Mouse (Mus musculus): ENCODE results near the gene Calm5. TPM values are rescaled to one million over a fixed set of nuclear protein-coding genes. Genes with fewer than 3 reads are reported as not detected.
A peak's percentile ranks its signal among the peaks of the same experiment; 100 is the strongest.
"Not testable (repeated sequence)": the region's sequence is repeated elsewhere in the genome, so short reads cannot be mapped to it uniquely, and the experiment has no call there.

The Calm5 gene
- polyA plus RNA-seq, 1 experiment = not detected

DNA sequence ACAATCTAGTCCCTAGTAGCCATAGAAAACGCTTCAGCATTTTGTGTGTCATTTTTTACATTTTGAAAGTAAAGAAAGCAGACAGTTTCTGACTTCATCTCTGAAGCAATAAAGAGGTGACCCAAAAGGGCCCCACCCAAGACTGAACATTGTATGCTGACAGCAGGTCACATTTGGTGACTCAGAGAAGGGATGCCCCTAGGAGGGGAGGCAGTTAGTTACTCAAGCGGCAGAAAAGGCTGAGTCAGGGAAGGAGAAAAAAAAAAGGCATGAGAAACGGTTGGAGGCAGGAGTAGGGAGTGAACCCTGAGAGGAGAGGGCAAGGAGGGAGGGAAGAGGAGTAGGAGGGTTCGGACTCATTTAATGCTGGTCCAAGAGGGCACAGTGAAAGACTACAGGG lies 31.9 kb upstream of the Calm5 start:
- no peak for TF ChIP-seq CTCF (conservative IDR thresholded peaks at IDR 0.05; ENCODE audit: insufficient read depth, insufficient read length, low read depth, low read length)
- no peak for TF ChIP-seq POLR2A (IDR thresholded peaks at IDR 0.05; ENCODE audit: low read depth, low read length)
- H3K4me3 ChIP-seq (ENCODE audit: insufficient read depth, low read depth, low read length) = no peak overlapping the region
- DNase-seq = no peak
- no peaks in the 10 kb centered on the region for H3K4me1 ChIP-seq (ENCODE audit: control insufficient read depth, insufficient read depth, low read length)
- no peak overlapping the region for H3K27ac ChIP-seq (ENCODE audit: insufficient read depth, low read depth, low read length)
- no peaks in the 10 kb centered on the region for H3K27me3 ChIP-seq (replicated peaks; ENCODE audit: control insufficient read depth, insufficient read depth, low read length)
- WGBS = 43% methylated on average over 4 of the region's 4 CpGs
- no peaks in the 10 kb centered on the region for H3K36me3 ChIP-seq (ENCODE audit: control insufficient read depth, insufficient read depth, low read length)

DNA sequence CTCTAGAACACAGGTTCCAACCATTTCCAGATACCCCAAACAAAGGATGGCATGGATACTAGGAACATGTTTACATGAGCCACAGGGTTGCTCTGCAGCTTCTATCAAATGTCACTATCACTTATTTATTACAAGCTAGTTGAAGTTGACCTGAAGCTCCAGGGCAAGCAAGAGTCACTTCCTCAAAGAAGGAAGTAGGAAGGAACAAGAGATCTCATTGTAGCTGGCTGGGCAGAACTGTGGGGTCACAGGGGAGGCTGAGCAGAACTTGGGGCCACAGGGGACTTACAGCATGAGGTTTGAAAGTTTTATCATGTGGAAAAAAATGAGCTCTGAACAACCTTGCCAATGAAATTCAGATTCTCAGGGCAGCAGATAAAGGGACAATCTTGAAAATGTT lies 28.2 kb upstream of the Calm5 start:
- Histone ChIP-seq H3K27me3 (replicated peaks; ENCODE audit: control insufficient read depth, insufficient read depth, low read length) (no peaks in the 10 kb centered on the region), H3K4me3 (ENCODE audit: insufficient read depth, low read depth, low read length) (no peak overlapping the region), H3K4me1 (ENCODE audit: control insufficient read depth, insufficient read depth, low read length) (no peaks in the 10 kb centered on the region), H3K27ac (ENCODE audit: insufficient read depth, low read depth, low read length) (no peak overlapping the region), H3K36me3 (ENCODE audit: control insufficient read depth, insufficient read depth, low read length) (no peaks in the 10 kb centered on the region)
- no peak for DNase-seq
- TF ChIP-seq POLR2A (IDR thresholded peaks at IDR 0.05; ENCODE audit: low read depth, low read length) = no peak

GRCm38 (mm10) chr13:3831546-3831945 lies 22.4 kb upstream of the Calm5 start:
- Histone ChIP-seq H3K27me3 (replicated peaks; ENCODE audit: control insufficient read depth, insufficient read depth, low read length) (no peaks in the 10 kb centered on the region), H3K27ac (ENCODE audit: insufficient read depth, low read depth, low read length) (no peak overlapping the region), H3K4me1 (ENCODE audit: control insufficient read depth, insufficient read depth, low read length) (no peaks in the 10 kb centered on the region), H3K36me3 (ENCODE audit: control insufficient read depth, insufficient read depth, low read length) (no peaks in the 10 kb centered on the region), H3K4me3 (ENCODE audit: insufficient read depth, low read depth, low read length) (no peak overlapping the region)
- 87% methylated on average over 5 of the region's 5 CpGs for WGBS
- DNase-seq = no peak
- no peak for TF ChIP-seq POLR2A (IDR thresholded peaks at IDR 0.05; ENCODE audit: low read depth, low read length)
- no peak for TF ChIP-seq CTCF (conservative IDR thresholded peaks at IDR 0.05; ENCODE audit: insufficient read depth, insufficient read length, low read depth, low read length)

DNA sequence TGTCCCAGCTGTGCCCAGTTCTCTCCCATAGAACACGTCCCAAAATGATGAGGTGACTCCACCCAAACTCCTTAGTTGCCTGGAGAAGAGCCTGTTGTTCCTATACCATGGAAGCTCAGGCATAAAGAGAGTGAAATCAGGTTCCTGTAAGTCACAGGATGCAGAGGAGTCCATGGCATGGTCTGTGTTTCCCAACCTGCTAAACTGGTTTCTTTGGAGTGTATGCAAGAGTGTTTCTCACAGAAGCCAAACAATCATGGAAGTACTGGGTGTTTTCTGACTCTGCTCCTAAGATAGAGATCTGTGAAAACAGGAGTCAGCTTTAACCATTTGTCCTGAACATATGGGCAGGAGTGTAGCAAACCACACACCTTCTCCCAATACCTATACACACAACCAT lies 22.0 kb upstream of the Calm5 start:
- 56% methylated on average over 1 of the region's 1 CpGs for WGBS

DNA sequence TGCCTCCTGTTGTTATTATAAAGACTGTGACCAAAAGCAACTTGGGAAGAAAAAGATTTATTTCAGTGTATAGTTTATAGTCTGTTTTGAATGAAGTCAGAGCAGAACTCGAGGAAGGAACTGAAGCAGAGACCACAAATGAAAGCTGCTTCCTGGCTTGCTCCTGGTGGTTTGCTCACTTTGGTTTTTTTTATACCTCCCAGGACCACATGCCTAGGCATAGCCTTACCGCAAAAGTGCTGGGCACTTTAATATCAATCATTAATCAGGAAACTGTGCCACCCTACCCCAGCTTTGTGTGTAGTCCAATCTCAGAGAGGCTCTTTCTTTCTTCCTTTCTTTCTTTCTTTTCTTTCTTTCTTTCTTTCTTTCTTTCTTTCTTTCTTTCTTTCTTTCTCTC lies 21.5 kb upstream of the Calm5 start:
- peak; percentile 16 for DNase-seq
- WGBS = 23% methylated on average over 2 of the region's 2 CpGs
- TF ChIP-seq CTCF (conservative IDR thresholded peaks at IDR 0.05; ENCODE audit: insufficient read depth, insufficient read length, low read depth, low read length) = no peak
- TF ChIP-seq POLR2A (IDR thresholded peaks at IDR 0.05; ENCODE audit: low read depth, low read length) = no peak
- no peak overlapping the region for H3K27ac ChIP-seq (ENCODE audit: insufficient read depth, low read depth, low read length)
- no peak overlapping the region for H3K4me3 ChIP-seq (ENCODE audit: insufficient read depth, low read depth, low read length)
- H3K27me3 ChIP-seq (replicated peaks; ENCODE audit: control insufficient read depth, insufficient read depth, low read length) = no peaks in the 10 kb centered on the region
- no peaks in the 10 kb centered on the region for H3K4me1 ChIP-seq (ENCODE audit: control insufficient read depth, insufficient read depth, low read length)
- H3K36me3 ChIP-seq (ENCODE audit: control insufficient read depth, insufficient read depth, low read length) = no peaks in the 10 kb centered on the region

More for the DNA sequence above, 22.0 kb upstream of the Calm5 start:
- Histone ChIP-seq H3K27ac (ENCODE audit: insufficient read depth, low read depth, low read length) (no peak overlapping the region), H3K4me3 (ENCODE audit: insufficient read depth, low read depth, low read length) (no peak overlapping the region), H3K4me1 (ENCODE audit: control insufficient read depth, insufficient read depth, low read length) (no peaks in the 10 kb centered on the region), H3K27me3 (replicated peaks; ENCODE audit: control insufficient read depth, insufficient read depth, low read length) (no peaks in the 10 kb centered on the region), H3K36me3 (ENCODE audit: control insufficient read depth, insufficient read depth, low read length) (no peaks in the 10 kb centered on the region)
- no peak for DNase-seq
- no peak for TF ChIP-seq CTCF (conservative IDR thresholded peaks at IDR 0.05; ENCODE audit: insufficient read depth, insufficient read length, low read depth, low read length)
- TF ChIP-seq POLR2A (IDR thresholded peaks at IDR 0.05; ENCODE audit: low read depth, low read length) = no peak

DNA sequence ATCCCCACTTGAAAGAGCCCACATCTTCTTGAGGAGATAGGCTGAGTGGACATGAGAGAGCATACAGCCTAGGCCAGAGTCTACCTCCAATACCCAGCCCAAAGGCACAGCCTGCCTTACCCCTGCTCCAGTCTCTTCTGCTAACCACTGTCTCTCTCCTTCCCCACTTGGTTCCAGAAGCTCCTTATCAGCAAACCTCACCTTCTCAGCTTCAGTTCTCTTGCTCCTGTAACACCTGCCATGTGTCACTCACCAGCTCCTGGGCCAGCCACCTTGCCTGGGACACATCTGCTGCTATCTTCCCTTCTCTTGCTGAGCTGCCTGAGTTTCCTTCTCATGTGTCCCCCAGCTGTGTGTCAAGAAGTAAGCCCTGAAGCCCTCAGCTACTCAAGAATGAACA lies 20.3 kb upstream of the Calm5 start:
- H3K27me3 ChIP-seq (replicated peaks; ENCODE audit: control insufficient read depth, insufficient read depth, low read length); DNase-seq; H3K27ac ChIP-seq (ENCODE audit: insufficient read depth, low read depth, low read length); H3K36me3 ChIP-seq (ENCODE audit: control insufficient read depth, insufficient read depth, low read length); H3K4me1 ChIP-seq (ENCODE audit: control insufficient read depth, insufficient read depth, low read length); H3K4me3 ChIP-seq (ENCODE audit: insufficient read depth, low read depth, low read length): not testable (repeated sequence)

- DNase-seq; H3K27ac ChIP-seq (ENCODE audit: insufficient read depth, low read depth, low read length); H3K4me1 ChIP-seq (ENCODE audit: control insufficient read depth, insufficient read depth, low read length); H3K4me3 ChIP-seq (ENCODE audit: insufficient read depth, low read depth, low read length); H3K36me3 ChIP-seq (ENCODE audit: control insufficient read depth, insufficient read depth, low read length); H3K27me3 ChIP-seq (replicated peaks; ENCODE audit: control insufficient read depth, insufficient read depth, low read length): not testable (repeated sequence)
Observed at GRCm38 (mm10) chr13:3837312-3837807, 16.6 kb upstream of the Calm5 start, which contains the start of gene Calm4. TSS of gene Calm4 (plus strand) at chr13:3837757.

- H3K4me3 ChIP-seq (ENCODE audit: insufficient read depth, low read depth, low read length); H3K4me1 ChIP-seq (ENCODE audit: control insufficient read depth, insufficient read depth, low read length); H3K27me3 ChIP-seq (replicated peaks; ENCODE audit: control insufficient read depth, insufficient read depth, low read length); H3K36me3 ChIP-seq (ENCODE audit: control insufficient read depth, insufficient read depth, low read length); H3K27ac ChIP-seq (ENCODE audit: insufficient read depth, low read depth, low read length); DNase-seq: not testable (repeated sequence)
Observed at GRCm38 (mm10) chr13:3840662-3841061, 13.3 kb upstream of the Calm5 start.

Measured in kidney, adult 2 months (tissue).